14 mouse cellular contexts compared by ENCODE assay signal in genomic region chr5:106162981-106163653, GRCm38 (mm10).
DNase-seq lines count a peak whose midpoint lies in the region; ATAC-seq and TF ChIP-seq lines count a peak whose summit lies in the region.
"Had no signal": no experiment of that assay in that cellular context is flagged by ENCODE, and none has a peak within 500 bp of the region (broad histone marks: within the 10 kb centered on the region; RNA-seq: fewer than 3 reads in every experiment).

No protein-coding gene starts in this region.

- no peaks in the 10 kb centered on the region for H3K27me3 ChIP-seq in midbrain, embryonic 13.5 days
- H3K27me3 ChIP-seq in midbrain, embryonic 11.5 days (ENCODE audit: control insufficient read depth, insufficient read depth, low read length): no peaks in the 10 kb centered on the region
- no peaks in the 10 kb centered on the region for H3K27me3 ChIP-seq in hindbrain, postnatal 0 days (ENCODE audit: insufficient read depth, low read length)
- H3K27me3 ChIP-seq: embryonic facial prominence, embryonic 13.5 days; megakaryocyte, embryonic 14.5 days had no signal

- peak; percentile 50 for DNase-seq in heart, adult 11 months
- no peak for DNase-seq in heart, postnatal 10 days
- DNase-seq in midbrain, embryonic 11.5 days (ENCODE audit: low spot score, missing footprints): no peak
- peak; percentile 63 for DNase-seq in hindbrain, postnatal 0 days (ENCODE audit: low spot score)
- DNase-seq in gastrocnemius, adult 8-10 months (ENCODE audit: low spot score in 2 of 2): no peak
- DNase-seq in B cell, adult 2 months: no peak
- DNase-seq: cerebellum, adult 9-11 months; heart, adult 18-20 months; lung, adult 18-20 months; right cerebral cortex, postnatal 25 days had no signal

- peaks cover 11% of the 10 kb centered on the region for H3K4me1 ChIP-seq in midbrain, embryonic 13.5 days (replicated peaks)
- H3K4me1 ChIP-seq in midbrain, embryonic 11.5 days (ENCODE audit: control insufficient read depth, insufficient read depth, low read length): no peaks in the 10 kb centered on the region
- H3K4me1 ChIP-seq in hindbrain, postnatal 0 days (ENCODE audit: insufficient read depth, low read length): peaks cover 10% of the 10 kb centered on the region; the same call in 1 of the 2 replicates
- H3K4me1 ChIP-seq: megakaryocyte, embryonic 14.5 days had no signal

- intact Hi-C loops in heart, postnatal 10 days (cut with DNase I): no loop called here

- H3K27ac ChIP-seq in midbrain, embryonic 13.5 days: peak overlapping the region; percentile 71
- no peak overlapping the region for H3K27ac ChIP-seq in midbrain, embryonic 11.5 days (ENCODE audit: low read depth, low read length)
- H3K27ac ChIP-seq in hindbrain, postnatal 0 days: 0 out of 2 replicates have a peak overlapping the region, but pooled peaks have one; percentile 36
- H3K27ac ChIP-seq: embryonic facial prominence, embryonic 13.5 days had no signal

- H3K9ac ChIP-seq in midbrain, embryonic 13.5 days (replicated peaks): no peak overlapping the region
- no peak overlapping the region for H3K9ac ChIP-seq in midbrain, embryonic 11.5 days (ENCODE audit: low read length)
- H3K9ac ChIP-seq in hindbrain, postnatal 0 days (replicated peaks; ENCODE audit: low read length): no peak overlapping the region
- H3K9ac ChIP-seq: embryonic facial prominence, embryonic 13.5 days had no signal

- no peak for TF ChIP-seq CTCF in hindbrain, postnatal 0 days (IDR thresholded peaks at IDR 0.05; ENCODE audit: low read depth)

- H3K9me3 ChIP-seq in midbrain, embryonic 13.5 days: no peaks in the 10 kb centered on the region
- no peaks in the 10 kb centered on the region for H3K9me3 ChIP-seq in midbrain, embryonic 11.5 days (ENCODE audit: control insufficient read depth, low read length)
- no peaks in the 10 kb centered on the region for H3K9me3 ChIP-seq in hindbrain, postnatal 0 days (ENCODE audit: low read length)
- H3K9me3 ChIP-seq: embryonic facial prominence, embryonic 13.5 days had no signal

- H3K36me3 ChIP-seq in midbrain, embryonic 13.5 days: no peaks in the 10 kb centered on the region
- H3K36me3 ChIP-seq in midbrain, embryonic 11.5 days (ENCODE audit: control insufficient read depth, insufficient read depth, low read length): no peaks in the 10 kb centered on the region
- H3K36me3 ChIP-seq in hindbrain, postnatal 0 days (ENCODE audit: insufficient read depth, low read length): no peaks in the 10 kb centered on the region
- H3K36me3 ChIP-seq: embryonic facial prominence, embryonic 13.5 days had no signal

- peak; percentile 70 for ATAC-seq in midbrain, embryonic 13.5 days
- ATAC-seq in midbrain, embryonic 11.5 days (ENCODE audit: low FRiP score): no peak
- ATAC-seq in hindbrain, postnatal 0 days: peak; percentile 74
- ATAC-seq: intestine, embryonic 16.5 days had no signal

- 47% methylated on average over 12 of the region's 12 CpGs for WGBS in midbrain, embryonic 13.5 days
- 68% methylated on average over 12 of the region's 12 CpGs for WGBS in midbrain, embryonic 11.5 days
- 21% methylated on average over 12 of the region's 12 CpGs for WGBS in hindbrain, postnatal 0 days

- H3K4me3 ChIP-seq in midbrain, embryonic 13.5 days (replicated peaks): no peak overlapping the region
- no peak overlapping the region for H3K4me3 ChIP-seq in midbrain, embryonic 11.5 days (ENCODE audit: low read depth, low read length)
- no peak overlapping the region for H3K4me3 ChIP-seq in hindbrain, postnatal 0 days (ENCODE audit: low read length)
- H3K4me3 ChIP-seq: embryonic facial prominence, embryonic 13.5 days; megakaryocyte, embryonic 14.5 days had no signal

- no peak overlapping the region for H3K4me2 ChIP-seq in midbrain, embryonic 13.5 days (replicated peaks)
- no peak overlapping the region for H3K4me2 ChIP-seq in midbrain, embryonic 11.5 days
- H3K4me2 ChIP-seq in hindbrain, postnatal 0 days (ENCODE audit: low read depth, low read length): no peak overlapping the region
- H3K4me2 ChIP-seq: embryonic facial prominence, embryonic 13.5 days had no signal

Comparison
In these comparisons a context has a peak if more than half of its experiments do, and no peak if none do; other contexts are left out.
1. DNase-seq: peak in heart, adult 11 months (single experiment) and hindbrain, postnatal 0 days (single experiment); none in heart, postnatal 10 days (0 of 2), midbrain, embryonic 11.5 days (single experiment), gastrocnemius, adult 8-10 months (0 of 2) and B cell, adult 2 months (0 of 2).